Mouse (Mus musculus) midbrain, embryonic 11.5 days (tissue): ENCODE measurements around the gene Mphosph9. TPM values are rescaled to one million over a fixed set of nuclear protein-coding genes. Genes with fewer than 3 reads are reported as not detected.
"Not testable (repeated sequence)": the region's sequence is repeated elsewhere in the genome, so short reads cannot be mapped to it uniquely, and the experiment has no call there.

Experiments
- ATAC-seq: fragments of 200-750 bp; cut with Nextera tagmentation; 2 replicates; pipeline ENCODE4 v1.8.0; 2017; ENCODE audit warnings: moderate TSS enrichment, moderate library complexity; ENCODE audit not compliant: low FRiP score
- DNase-seq: peaks from one replicate; pipeline ENCODE4 v3.0.0; 2015; ENCODE audit warnings: low spot score; ENCODE audit errors: missing footprints
- H3K27ac ChIP-seq: fragments of 300-500 bp; sonication (generic); 2 replicates; pipeline ENCODE4 v1.5.1; 2014; ENCODE audit warnings: low read depth, low read length
- H3K27me3 ChIP-seq: fragments of 300-500 bp; sonication (generic); 2 replicates; pipeline ENCODE4 v1.6.1; 2014; ENCODE audit warnings: mild to moderate bottlenecking, low read length, moderate library complexity, mixed read lengths; ENCODE audit not compliant: control insufficient read depth, insufficient read depth
- H3K36me3 ChIP-seq: fragments of 300-500 bp; sonication (generic); 2 replicates; pipeline ENCODE4 v1.6.1; 2014; ENCODE audit warnings: mild to moderate bottlenecking, low read length, moderate library complexity, mixed read lengths; ENCODE audit not compliant: control insufficient read depth, insufficient read depth
- H3K4me1 ChIP-seq: fragments of 300-500 bp; sonication (generic); 2 replicates; pipeline ENCODE4 v1.6.1; 2014; ENCODE audit warnings: low read length; ENCODE audit not compliant: control insufficient read depth, insufficient read depth
- H3K4me2 ChIP-seq: fragments of 300-500 bp; sonication (generic); 2 replicates; pipeline ENCODE4 v1.6.1; 2014; ENCODE audit warnings: mild to moderate bottlenecking, moderate library complexity
- H3K4me3 ChIP-seq: fragments of 300-500 bp; sonication (generic); 2 replicates; pipeline ENCODE4 v1.5.1; 2014; ENCODE audit warnings: low read depth, low read length
- H3K9ac ChIP-seq: fragments of 300-500 bp; sonication (generic); 2 replicates; pipeline ENCODE4 v1.6.1; 2014; ENCODE audit warnings: low read length
- H3K9me3 ChIP-seq: fragments of 300-500 bp; sonication (generic); 2 replicates; pipeline ENCODE4 v1.6.1; 2016; ENCODE audit warnings: low read length; ENCODE audit not compliant: control insufficient read depth
- WGBS: fragments of 180-500 bp; shearing (Covaris S2); extraction: QIAGEN DNeasy Blood & Tissue Kit; methylation state at CpG from one replicate; pipeline ENCODE4 v1.1.7; 2014; 5-methylcytosine and 5-hydroxymethylcytosine counted together
- polyA plus RNA-seq: library from polyadenylated mRNA; unstranded; fragments of >200 nt; fragmentation: Nextera tagmentation; extraction: Ambion mirVana; gene quantifications from 2 replicates; pipeline ENCODE4 v1.2.1, GENCODE M21; 2014

Mphosph9 gene
- polyA plus RNA-seq, 1 experiment from 2014 or later = 12.3 TPM

- Histone ChIP-seq H3K4me3 (no peak overlapping the region), H3K27ac (no peak overlapping the region), H3K36me3 (no peaks in the 10 kb centered on the region), H3K27me3 (no peaks in the 10 kb centered on the region), H3K4me1 (no peaks in the 10 kb centered on the region), H3K9me3 (no peaks in the 10 kb centered on the region), H3K4me2 (no peak overlapping the region), H3K9ac (no peak overlapping the region)
- DNase-seq = no peak
- no peak for ATAC-seq
- 82% methylated on average over 10 of the region's 10 CpGs for WGBS
Observed at GRCm38 (mm10) chr5:124219431-124219830, 108.3 kb downstream of the Mphosph9 start.

- no peaks in the 10 kb centered on the region for H3K4me1 ChIP-seq
- H3K36me3 ChIP-seq = no peaks in the 10 kb centered on the region
- 84% methylated on average over 7 of the region's 7 CpGs for WGBS
- H3K27ac ChIP-seq = no peak overlapping the region
- no peak overlapping the region for H3K4me3 ChIP-seq
- DNase-seq (no peak), ATAC-seq (no peak)
- no peaks in the 10 kb centered on the region for H3K27me3 ChIP-seq
- no peaks in the 10 kb centered on the region for H3K9me3 ChIP-seq
- no peak overlapping the region for H3K9ac ChIP-seq
- no peak overlapping the region for H3K4me2 ChIP-seq
Observed at GRCm38 (mm10) chr5:124218986-124219385, 108.8 kb downstream of the Mphosph9 start.

GRCm38 (mm10) chr5:124217566-124218249 is 110.1 kb downstream of the Mphosph9 start:
- H3K9ac ChIP-seq = no peak overlapping the region
- H3K4me2 ChIP-seq = no peak overlapping the region
- H3K27me3 ChIP-seq = no peaks in the 10 kb centered on the region
- H3K4me3 ChIP-seq = no peak overlapping the region
- no peak overlapping the region for H3K27ac ChIP-seq
- no peaks in the 10 kb centered on the region for H3K36me3 ChIP-seq
- ATAC-seq (no peak), DNase-seq (no peak)
- no peaks in the 10 kb centered on the region for H3K4me1 ChIP-seq
- H3K9me3 ChIP-seq = no peaks in the 10 kb centered on the region
- 46% methylated on average over 8 of the region's 8 CpGs for WGBS

- DNase-seq, H3K4me1 ChIP-seq, H3K4me2 ChIP-seq, H3K9me3 ChIP-seq, H3K27me3 ChIP-seq, H3K9ac ChIP-seq, H3K27ac ChIP-seq, H3K4me3 ChIP-seq, H3K36me3 ChIP-seq, ATAC-seq: not testable (repeated sequence)
- WGBS = 94% methylated on average over 5 of the region's 5 CpGs
Observed at GRCm38 (mm10) chr5:124217092-124217491, 110.7 kb downstream of the Mphosph9 start.

GRCm38 (mm10) chr5:124216403-124216802 is 111.4 kb downstream of the Mphosph9 start:
- Histone ChIP-seq H3K4me1 (no peaks in the 10 kb centered on the region), H3K4me2 (no peak overlapping the region), H3K9me3 (no peaks in the 10 kb centered on the region), H3K4me3 (no peak overlapping the region), H3K27ac (no peak overlapping the region), H3K27me3 (no peaks in the 10 kb centered on the region), H3K9ac (no peak overlapping the region), H3K36me3 (no peaks in the 10 kb centered on the region)
- DNase-seq = no peak
- WGBS = 87% methylated on average over 6 of the region's 6 CpGs
- no peak for ATAC-seq

GRCm38 (mm10) chr5:124215647-124216046 is 112.1 kb downstream of the Mphosph9 start:
- H3K4me2 ChIP-seq = no peak overlapping the region
- DNase-seq (no peak), ATAC-seq (no peak)
- H3K27ac ChIP-seq = no peak overlapping the region
- H3K27me3 ChIP-seq = no peaks in the 10 kb centered on the region
- H3K36me3 ChIP-seq = no peaks in the 10 kb centered on the region
- H3K9ac ChIP-seq = no peak overlapping the region
- H3K4me1 ChIP-seq = no peaks in the 10 kb centered on the region
- H3K4me3 ChIP-seq = no peak overlapping the region
- H3K9me3 ChIP-seq = no peaks in the 10 kb centered on the region
- WGBS = 88% methylated on average over 10 of the region's 10 CpGs

GRCm38 (mm10) chr5:124214516-124215145 is 113.1 kb downstream of the Mphosph9 start:
- H3K27ac ChIP-seq = no peak overlapping the region
- ATAC-seq (no peak), DNase-seq (no peak)
- H3K9ac ChIP-seq = no peak overlapping the region
- 93% methylated on average over 14 of the region's 14 CpGs for WGBS
- no peaks in the 10 kb centered on the region for H3K27me3 ChIP-seq
- H3K36me3 ChIP-seq = no peaks in the 10 kb centered on the region
- no peak overlapping the region for H3K4me2 ChIP-seq
- no peaks in the 10 kb centered on the region for H3K4me1 ChIP-seq
- no peak overlapping the region for H3K4me3 ChIP-seq
- H3K9me3 ChIP-seq = no peaks in the 10 kb centered on the region

- 85% methylated on average over 13 of the region's 13 CpGs for WGBS
- no peak for ATAC-seq
- H3K4me1 ChIP-seq = no peaks in the 10 kb centered on the region
- no peaks in the 10 kb centered on the region for H3K9me3 ChIP-seq
- no peak for DNase-seq
- H3K4me3 ChIP-seq = no peak overlapping the region
- H3K9ac ChIP-seq = no peak overlapping the region
- H3K27ac ChIP-seq = no peak overlapping the region
- H3K4me2 ChIP-seq = no peak overlapping the region
- H3K36me3 ChIP-seq = no peaks in the 10 kb centered on the region
- H3K27me3 ChIP-seq = no peaks in the 10 kb centered on the region
Observed at GRCm38 (mm10) chr5:124213588-124214469, 113.9 kb downstream of the Mphosph9 start.

GRCm38 (mm10) chr5:124211669-124212068 is 116.1 kb downstream of the Mphosph9 start:
- H3K4me2 ChIP-seq = no peak overlapping the region
- no peak for ATAC-seq
- H3K4me1 ChIP-seq = peaks cover 2% of the 10 kb centered on the region; the same call in 1 of the 2 replicates
- 83% methylated on average over 2 of the region's 2 CpGs for WGBS
- no peak for DNase-seq
- no peak overlapping the region for H3K9ac ChIP-seq
- no peak overlapping the region for H3K4me3 ChIP-seq
- no peaks in the 10 kb centered on the region for H3K27me3 ChIP-seq
- no peaks in the 10 kb centered on the region for H3K36me3 ChIP-seq
- no peaks in the 10 kb centered on the region for H3K9me3 ChIP-seq
- H3K27ac ChIP-seq = no peak overlapping the region
